Mouse (Mus musculus): ENCODE data around the gene Mylk4. TPM values are rescaled to one million over a fixed set of nuclear protein-coding genes. Genes with fewer than 3 reads are reported as not detected.

The Mylk4 gene
- polyA plus RNA-seq, 2 experiments: 0.01 to 0.08 TPM

DNA sequence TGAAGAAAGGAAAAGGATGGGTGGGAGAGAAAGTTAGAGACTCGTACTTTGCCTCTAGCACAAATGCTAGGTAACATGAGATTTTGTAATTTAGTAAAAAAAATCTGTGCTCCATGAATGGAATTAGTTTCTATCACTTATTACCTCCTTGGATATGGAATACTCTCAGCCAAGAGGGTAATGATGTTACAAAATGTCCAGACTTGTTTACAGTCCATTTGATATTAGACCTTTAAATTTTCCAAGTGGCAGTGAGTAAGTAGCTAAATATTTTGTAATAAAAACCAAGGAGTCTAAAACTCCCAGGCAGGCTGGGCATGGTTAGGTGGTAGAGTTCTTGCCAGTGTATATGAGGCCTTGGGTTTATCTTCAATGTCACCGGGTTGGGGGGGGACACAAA, 3.8 kb upstream of the Mylk4 start:
- no peak overlapping the region for H3K4me3 ChIP-seq (ENCODE audit: insufficient read depth in 1 of 2, low read depth in 2 of 2, low read length in 2 of 2)
- DNase-seq (ENCODE audit: low read depth in 3 of 3, low spot score in 3 of 3) (no peak), ATAC-seq (ENCODE audit: insufficient read depth) (no peak)
- no peaks in the 10 kb centered on the region for H3K9me3 ChIP-seq (ENCODE audit: control insufficient read depth, low read length)
- TF ChIP-seq EP300 (IDR thresholded peaks at IDR 0.05; ENCODE audit: low read depth) (no peak), CTCF (IDR thresholded peaks at IDR 0.05; ENCODE audit: low read depth) (no peak)
- H3K27ac ChIP-seq: no peak overlapping the region
- no peaks in the 10 kb centered on the region for H3K4me1 ChIP-seq (replicated peaks; ENCODE audit: control insufficient read depth in 2 of 2, insufficient read depth in 2 of 2, low read length in 1 of 2)
- 45% methylated on average over 2 of the region's 2 CpGs for WGBS (ENCODE audit: insufficient replicate concordance)
- no peak overlapping the region for H3K4me2 ChIP-seq (ENCODE audit: low read depth)
- no peak overlapping the region for H3K9ac ChIP-seq (replicated peaks)
- H3K36me3 ChIP-seq (replicated peaks; ENCODE audit: control insufficient read depth, insufficient read depth, low read depth): no peaks in the 10 kb centered on the region
- no peaks in the 10 kb centered on the region for H3K27me3 ChIP-seq (ENCODE audit: control insufficient read depth, insufficient read depth, low read length)

DNA sequence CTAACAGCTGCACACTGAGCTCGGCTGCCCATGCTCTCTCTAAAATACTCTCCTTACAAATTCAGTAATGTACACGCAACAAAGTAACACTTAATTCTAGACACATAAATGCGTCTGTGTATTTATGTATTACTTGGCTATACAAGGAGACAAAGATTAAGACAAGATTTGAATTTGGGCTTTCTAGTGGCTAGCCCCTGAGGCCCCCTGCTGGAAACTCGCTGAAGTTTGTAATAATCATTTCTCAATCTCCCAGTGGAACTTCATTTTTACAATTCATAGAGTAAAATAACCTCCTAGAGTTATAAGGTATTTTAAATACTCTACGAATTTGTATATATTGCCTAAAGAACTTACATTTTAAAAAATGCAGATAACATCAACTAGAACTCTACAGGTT, 699 bp downstream of the Mylk4 start:
- H3K4me1 ChIP-seq (replicated peaks; ENCODE audit: control insufficient read depth in 2 of 2, insufficient read depth in 2 of 2, low read length in 1 of 2): no peaks in the 10 kb centered on the region
- no peaks in the 10 kb centered on the region for H3K9me3 ChIP-seq (ENCODE audit: control insufficient read depth, low read length)
- no peak for DNase-seq (ENCODE audit: low read depth in 3 of 3, low spot score in 3 of 3)
- no peak overlapping the region for H3K4me2 ChIP-seq (ENCODE audit: low read depth)
- 39% methylated on average over 5 of the region's 5 CpGs for WGBS (ENCODE audit: insufficient replicate concordance)
- H3K9ac ChIP-seq (replicated peaks): no peak overlapping the region
- no peak overlapping the region for H3K27ac ChIP-seq
- H3K36me3 ChIP-seq (replicated peaks; ENCODE audit: control insufficient read depth, insufficient read depth, low read depth): no peaks in the 10 kb centered on the region
- ATAC-seq (ENCODE audit: insufficient read depth): no peak
- TF ChIP-seq EP300 (IDR thresholded peaks at IDR 0.05; ENCODE audit: low read depth): no peak
- 0 out of 2 replicates have a peak, but pooled peaks have one; percentile 14 for TF ChIP-seq CTCF (IDR thresholded peaks at IDR 0.05; ENCODE audit: low read depth)
- no peaks in the 10 kb centered on the region for H3K27me3 ChIP-seq (ENCODE audit: control insufficient read depth, insufficient read depth, low read length)
- H3K4me3 ChIP-seq (ENCODE audit: insufficient read depth in 1 of 2, low read depth in 2 of 2, low read length in 2 of 2): no peak overlapping the region

DNA sequence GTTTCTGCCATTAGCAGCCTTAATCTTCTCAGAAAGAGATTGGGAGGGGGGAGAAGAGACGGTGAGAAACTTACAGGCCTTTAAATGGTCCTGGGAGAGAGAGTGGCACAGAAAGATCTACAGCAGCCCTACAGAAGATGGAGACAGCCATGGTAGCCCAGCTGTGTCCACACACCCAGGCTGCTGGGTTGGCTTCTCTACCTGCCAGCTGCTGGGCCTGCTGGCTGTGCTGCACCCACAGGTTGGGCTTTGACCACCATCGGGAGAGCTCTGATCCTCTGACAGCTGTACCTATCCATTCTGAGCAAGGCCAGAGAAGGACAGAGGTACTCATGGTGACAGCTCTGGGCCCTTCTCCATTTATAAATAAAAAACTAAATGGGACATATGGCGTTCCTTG, 4.9 kb downstream of the Mylk4 start:
- H3K4me1 ChIP-seq (replicated peaks; ENCODE audit: control insufficient read depth in 2 of 2, insufficient read depth in 2 of 2, low read length in 1 of 2): no peaks in the 10 kb centered on the region
- DNase-seq (ENCODE audit: low read depth in 3 of 3, low spot score in 3 of 3) (no peak), ATAC-seq (ENCODE audit: insufficient read depth) (no peak)
- no peak overlapping the region for H3K9ac ChIP-seq (replicated peaks)
- 53% methylated on average over 3 of the region's 3 CpGs for WGBS (ENCODE audit: insufficient replicate concordance)
- H3K27ac ChIP-seq: no peak overlapping the region
- H3K4me3 ChIP-seq (ENCODE audit: insufficient read depth in 1 of 2, low read depth in 2 of 2, low read length in 2 of 2): no peak overlapping the region
- H3K9me3 ChIP-seq (ENCODE audit: control insufficient read depth, low read length): no peaks in the 10 kb centered on the region
- H3K4me2 ChIP-seq (ENCODE audit: low read depth): no peak overlapping the region
- H3K36me3 ChIP-seq (replicated peaks; ENCODE audit: control insufficient read depth, insufficient read depth, low read depth): no peaks in the 10 kb centered on the region
- H3K27me3 ChIP-seq (ENCODE audit: control insufficient read depth, insufficient read depth, low read length): no peaks in the 10 kb centered on the region
- TF ChIP-seq CTCF (IDR thresholded peaks at IDR 0.05; ENCODE audit: low read depth) (no peak), EP300 (IDR thresholded peaks at IDR 0.05; ENCODE audit: low read depth) (no peak)

DNA sequence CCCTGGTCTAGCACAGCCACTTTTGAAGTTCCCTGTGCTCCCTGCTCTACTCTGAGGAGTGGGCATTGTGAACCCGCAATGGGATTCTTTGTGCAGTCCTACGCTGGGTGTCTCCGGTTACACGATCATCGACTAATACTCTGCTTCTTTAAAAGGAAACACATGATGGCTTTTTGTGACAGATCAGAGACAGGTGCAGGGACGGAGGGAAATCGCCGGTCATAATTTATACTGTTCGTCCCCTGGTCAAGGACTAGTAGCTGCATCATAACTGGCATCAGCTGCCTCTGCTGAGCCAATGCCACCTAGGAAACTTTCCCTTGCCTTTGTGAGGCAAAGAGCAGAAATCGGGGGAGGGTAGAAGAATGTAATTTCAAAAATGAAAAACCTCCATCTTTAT, 7.4 kb downstream of the Mylk4 start:
- no peaks in the 10 kb centered on the region for H3K4me1 ChIP-seq (replicated peaks; ENCODE audit: control insufficient read depth in 2 of 2, insufficient read depth in 2 of 2, low read length in 1 of 2)
- no peak overlapping the region for H3K9ac ChIP-seq (replicated peaks)
- 73% methylated on average over 10 of the region's 10 CpGs for WGBS (ENCODE audit: insufficient replicate concordance)
- H3K27ac ChIP-seq: no peak overlapping the region
- DNase-seq (ENCODE audit: low read depth in 3 of 3, low spot score in 3 of 3): no peak
- TF ChIP-seq CTCF (IDR thresholded peaks at IDR 0.05; ENCODE audit: low read depth) (no peak), EP300 (IDR thresholded peaks at IDR 0.05; ENCODE audit: low read depth) (no peak)
- H3K27me3 ChIP-seq (ENCODE audit: control insufficient read depth, insufficient read depth, low read length): no peaks in the 10 kb centered on the region
- ATAC-seq (ENCODE audit: insufficient read depth): no peak
- H3K4me2 ChIP-seq (ENCODE audit: low read depth): no peak overlapping the region
- no peak overlapping the region for H3K4me3 ChIP-seq (ENCODE audit: insufficient read depth in 1 of 2, low read depth in 2 of 2, low read length in 2 of 2)
- no peaks in the 10 kb centered on the region for H3K9me3 ChIP-seq (ENCODE audit: control insufficient read depth, low read length)
- H3K36me3 ChIP-seq (replicated peaks; ENCODE audit: control insufficient read depth, insufficient read depth, low read depth): no peaks in the 10 kb centered on the region

DNA sequence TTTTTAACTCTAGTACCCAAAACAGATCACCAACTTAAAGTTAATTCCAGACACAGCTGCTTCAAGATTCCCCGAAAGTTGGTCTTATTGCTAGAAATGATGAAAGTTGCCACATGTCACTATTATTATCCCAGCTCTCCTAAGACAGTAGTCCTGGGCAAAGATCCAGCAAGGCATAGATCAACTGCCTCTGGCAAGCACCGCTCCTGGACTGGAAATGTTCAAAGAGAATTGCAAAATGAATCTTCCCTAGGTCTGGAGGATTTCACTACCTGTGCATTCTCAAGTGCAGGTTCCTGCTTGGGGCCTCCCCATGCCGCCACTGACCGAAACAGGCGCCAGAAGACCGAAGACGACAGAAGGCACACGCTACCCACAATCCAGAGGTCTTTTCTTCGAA, 7.9 kb downstream of the Mylk4 start:
- no peak overlapping the region for H3K27ac ChIP-seq
- no peak overlapping the region for H3K9ac ChIP-seq (replicated peaks)
- no peaks in the 10 kb centered on the region for H3K4me1 ChIP-seq (replicated peaks; ENCODE audit: control insufficient read depth in 2 of 2, insufficient read depth in 2 of 2, low read length in 1 of 2)
- TF ChIP-seq CTCF (IDR thresholded peaks at IDR 0.05; ENCODE audit: low read depth): no peak
- TF ChIP-seq EP300 (IDR thresholded peaks at IDR 0.05; ENCODE audit: low read depth): no peak
- H3K9me3 ChIP-seq (ENCODE audit: control insufficient read depth, low read length): no peaks in the 10 kb centered on the region
- no peak overlapping the region for H3K4me3 ChIP-seq (ENCODE audit: insufficient read depth in 1 of 2, low read depth in 2 of 2, low read length in 2 of 2)
- ATAC-seq (ENCODE audit: insufficient read depth) (no peak), DNase-seq (ENCODE audit: low read depth in 3 of 3, low spot score in 3 of 3) (no peak)
- H3K36me3 ChIP-seq (replicated peaks; ENCODE audit: control insufficient read depth, insufficient read depth, low read depth): no peaks in the 10 kb centered on the region
- WGBS (ENCODE audit: insufficient replicate concordance): 74% methylated on average over 9 of the region's 9 CpGs
- H3K27me3 ChIP-seq (ENCODE audit: control insufficient read depth, insufficient read depth, low read length): no peaks in the 10 kb centered on the region
- H3K4me2 ChIP-seq (ENCODE audit: low read depth): no peak overlapping the region
